Mouse (Mus musculus) central nervous system, embryonic 18 days (tissue): Measurements from ENCODE around the gene Pold4. TPM values are rescaled to one million over a fixed set of nuclear protein-coding genes. Genes with fewer than 3 reads are reported as not detected.

Experiments used
- polyA plus RNA-seq: library from polyadenylated mRNA; depleted of rRNA; stranded (reverse); fragments of >200 nt; gene quantifications from 2 replicates; pipeline ENCODE4 v1.2.3, GENCODE M21; 2012; rRNA removed

Gene Pold4
- 29.7 and 31.3 TPM in 2 replicates for polyA plus RNA-seq

DNA sequence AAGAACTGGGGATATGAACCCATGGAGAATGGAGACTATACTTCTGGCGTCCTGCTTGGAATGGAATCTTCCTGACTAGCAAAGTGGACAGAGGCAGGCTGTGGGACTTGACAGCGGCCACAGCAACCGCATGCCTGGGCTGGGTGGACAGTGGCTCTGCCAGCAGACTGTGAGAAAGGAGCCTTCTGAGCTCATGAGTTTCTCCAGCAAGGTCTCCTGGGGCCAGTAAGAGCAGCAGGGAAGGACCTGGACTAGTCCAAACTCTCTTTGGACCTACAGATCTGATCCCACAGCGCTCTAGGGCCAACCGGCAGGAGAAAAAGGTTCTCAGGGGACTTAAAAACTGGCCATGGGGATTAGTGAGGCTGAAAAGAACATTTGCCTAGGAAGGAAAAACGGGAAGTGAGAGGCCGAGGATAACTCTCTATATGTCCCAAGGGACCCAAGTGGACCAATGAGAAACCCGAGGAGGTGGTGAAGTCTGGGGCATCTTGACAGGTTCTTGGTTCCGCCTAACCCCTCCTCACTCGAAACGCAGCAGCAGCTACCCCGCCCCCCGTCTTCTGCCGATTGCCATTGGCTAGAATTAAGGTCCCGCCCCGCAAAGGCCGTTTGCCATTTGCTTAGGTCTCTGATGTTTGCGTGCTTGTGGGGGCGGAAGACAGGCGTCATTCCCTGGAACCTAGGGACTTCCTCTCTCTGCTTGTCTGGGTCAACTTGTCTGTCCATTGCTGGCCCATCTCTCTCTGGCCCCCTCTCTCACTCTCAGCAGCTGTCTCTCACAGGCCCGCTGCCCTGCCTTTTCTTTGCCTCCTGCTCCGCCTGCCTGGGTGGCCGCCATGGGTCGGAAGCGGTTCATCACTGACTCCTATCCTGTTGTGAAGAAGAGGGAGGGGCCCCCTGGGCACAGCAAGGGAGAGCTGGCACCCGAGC is at the start of gene Pold4:
TSS of gene Pold4 (plus strand) at position 647 of the 933 bp plus-strand sequence.

DNA sequence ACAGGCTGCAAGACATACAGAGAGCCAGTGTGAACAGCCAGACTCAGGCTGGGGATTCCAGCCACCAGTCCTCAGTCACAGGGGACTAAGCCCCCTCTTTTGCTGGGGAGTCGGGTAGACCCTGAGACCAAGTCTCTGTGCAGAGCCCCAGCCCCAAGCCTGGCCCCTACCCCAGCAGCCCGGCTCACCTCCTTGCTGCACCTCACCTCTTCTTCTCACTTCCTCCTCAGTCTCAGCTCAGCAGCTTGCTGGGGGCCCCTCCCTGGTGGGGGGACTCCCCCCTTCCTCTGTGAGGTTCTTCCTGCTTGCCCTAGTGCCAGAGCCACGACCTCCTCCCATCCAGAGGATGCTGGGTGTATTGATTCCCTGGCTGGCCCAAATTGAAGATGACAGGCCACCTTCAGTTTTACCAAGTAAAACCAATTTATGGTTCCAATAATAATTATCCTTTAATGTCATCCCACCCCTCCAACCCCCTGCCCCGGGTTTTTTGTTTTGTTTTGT is 40.8 kb upstream of the Pold4 start, which contains the start of gene Tbc1d10c:
TSS of gene Tbc1d10c (minus strand) at position 454 of the 504 bp plus-strand sequence.

DNA sequence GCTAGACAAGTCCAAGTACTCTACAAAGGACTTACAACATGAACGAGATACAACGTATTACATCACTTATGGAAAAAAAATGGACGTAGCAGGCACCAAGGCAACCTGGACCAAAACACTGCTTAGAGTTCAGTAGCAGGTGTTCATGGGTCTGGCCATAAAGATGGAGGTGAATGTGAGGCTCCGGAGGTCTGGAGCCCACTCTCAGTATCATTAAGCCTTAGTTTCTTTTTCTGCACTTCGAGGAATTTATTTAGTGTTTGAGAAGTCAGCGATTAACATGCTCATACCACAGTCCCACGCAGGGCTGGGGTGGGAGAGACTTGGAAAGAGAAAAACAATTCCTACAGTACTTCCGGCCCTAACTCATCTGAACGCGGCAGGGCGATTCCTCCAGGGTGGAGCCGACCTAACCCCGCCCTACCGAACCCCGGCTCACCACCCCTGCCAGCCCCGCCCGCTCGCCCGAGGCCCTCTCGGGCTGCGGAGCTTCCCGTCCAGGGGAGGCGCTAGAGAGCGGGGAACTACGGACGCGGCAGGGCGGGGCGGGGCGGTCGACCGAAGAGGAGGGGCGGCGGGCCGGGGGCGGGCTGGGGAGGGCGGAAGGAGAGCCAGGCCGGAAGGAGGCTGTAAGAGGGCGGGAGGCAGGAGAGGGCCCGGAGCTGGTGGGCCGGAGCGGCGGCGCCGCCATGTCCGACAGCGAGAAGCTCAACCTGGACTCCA is 40.0 kb upstream of the Pold4 start, which contains the start of gene Ppp1ca:
TSS of gene Ppp1ca (plus strand) at position 538 of the 723 bp plus-strand sequence.

DNA sequence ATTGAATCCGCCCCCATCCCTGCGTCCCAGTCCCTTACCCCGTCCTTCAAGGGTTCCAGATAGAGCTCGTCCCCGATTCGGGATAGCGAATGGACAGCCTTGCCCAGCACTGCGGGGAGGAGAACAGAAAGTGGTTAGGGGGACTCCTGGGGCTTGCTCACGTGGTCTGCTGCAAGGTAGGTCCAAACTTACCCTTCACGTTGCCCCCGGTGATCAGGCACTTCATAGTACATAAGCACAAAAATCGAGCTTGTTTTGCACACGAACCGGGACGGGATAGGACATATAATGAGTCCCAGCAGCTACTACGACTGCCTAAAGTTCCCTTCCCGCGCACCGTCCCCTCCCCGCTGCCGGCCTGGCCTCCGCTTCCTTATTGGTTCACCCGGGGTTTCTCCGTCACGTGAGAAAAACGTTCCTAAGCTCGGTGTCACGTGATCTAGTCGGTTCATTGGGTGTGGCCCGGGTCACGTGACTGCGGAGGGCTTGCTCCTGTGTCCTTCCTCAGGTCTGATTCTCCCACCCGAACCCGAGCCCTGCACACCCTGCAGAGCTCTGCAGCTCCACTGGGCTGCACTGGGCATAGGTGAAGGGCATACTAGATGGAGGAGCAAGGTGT is 30.3 kb upstream of the Pold4 start, which contains the start of gene Rad9a:
TSS of gene Rad9a (minus strand) at position 372 of the 619 bp plus-strand sequence.

DNA sequence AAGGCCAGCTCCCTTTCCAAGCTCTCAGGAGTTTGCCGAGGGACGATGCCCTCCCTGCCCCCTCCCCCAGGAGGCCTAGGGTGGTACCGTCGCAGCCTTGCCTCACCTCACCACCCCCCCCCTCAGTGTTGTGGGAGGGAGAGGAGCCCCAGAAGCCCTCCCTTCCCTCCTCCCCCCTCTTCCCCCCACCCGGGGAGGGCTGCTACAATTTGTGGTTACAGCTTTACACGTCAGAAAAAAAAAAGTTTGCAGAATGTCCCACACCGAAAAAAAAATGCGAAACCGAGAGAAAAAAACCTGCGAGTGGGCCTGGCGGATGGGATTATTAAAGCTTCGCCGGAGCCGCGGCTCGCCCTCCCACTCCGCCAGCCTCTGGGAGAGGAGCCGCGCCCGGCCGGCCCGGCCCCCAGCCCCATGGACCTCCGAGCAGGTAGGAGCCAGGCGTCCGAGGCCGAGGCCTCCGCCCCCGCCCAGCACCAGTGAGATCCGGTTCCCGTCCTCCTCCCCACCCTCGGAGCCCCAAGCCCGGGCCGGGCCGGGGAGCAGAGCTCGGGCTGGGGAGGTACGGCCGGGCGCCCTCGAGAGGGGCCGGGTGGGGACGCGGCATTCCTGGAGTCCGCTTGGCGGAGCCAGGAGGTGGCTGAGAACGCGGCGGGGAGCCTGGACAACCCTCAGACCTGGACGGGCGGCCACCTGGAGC is 17.5 kb upstream of the Pold4 start, which contains the start of the genes Clcf1 and AC109138.7:
TSS of gene Clcf1 (plus strand) at position 168 of the 700 bp plus-strand sequence.
TSS of gene AC109138.7 (plus strand) at position 287 of the 700 bp plus-strand sequence.

DNA sequence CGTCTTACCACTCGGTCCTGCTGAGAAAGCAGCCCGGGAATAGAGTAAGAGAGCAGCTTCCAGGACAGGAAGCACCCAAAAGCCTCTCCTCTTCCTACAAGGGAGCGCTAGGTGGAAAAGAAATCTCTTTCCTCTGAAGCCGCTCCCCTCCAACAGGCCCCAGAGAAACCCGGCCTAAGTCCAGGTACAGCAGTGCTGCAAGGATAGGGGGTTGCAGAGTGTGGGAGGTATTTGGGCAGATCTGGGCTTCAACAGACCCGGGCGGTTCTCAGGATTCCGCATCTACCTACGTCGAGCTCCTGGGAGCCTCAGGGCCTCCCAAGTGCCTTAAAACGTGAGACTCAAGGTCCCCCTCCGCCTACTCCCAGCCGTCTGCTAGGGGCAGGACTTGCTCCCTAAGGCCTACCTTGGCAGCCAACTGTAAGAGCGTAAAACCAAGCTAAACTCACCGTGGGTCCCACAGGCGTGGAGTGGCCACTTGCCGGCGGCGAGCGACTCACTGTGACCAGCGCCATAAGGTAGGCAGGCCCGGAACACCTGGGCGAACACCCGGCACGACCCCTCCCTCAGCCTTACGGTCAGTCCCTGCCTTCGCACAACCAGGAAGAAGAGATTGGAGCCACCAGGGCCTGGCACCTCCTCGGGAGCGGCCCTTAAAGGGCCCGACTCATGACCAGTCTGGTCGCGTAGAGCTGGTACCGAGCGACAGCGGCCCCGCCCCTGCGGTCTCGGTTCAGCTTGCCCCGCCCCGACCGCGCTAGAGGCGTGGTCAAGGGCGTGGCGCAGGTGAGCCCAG is 37.1 kb downstream of the Pold4 start, which contains the start of gene Ssh3:
TSS of gene Ssh3 (minus strand) at position 615 of the 796 bp plus-strand sequence.

DNA sequence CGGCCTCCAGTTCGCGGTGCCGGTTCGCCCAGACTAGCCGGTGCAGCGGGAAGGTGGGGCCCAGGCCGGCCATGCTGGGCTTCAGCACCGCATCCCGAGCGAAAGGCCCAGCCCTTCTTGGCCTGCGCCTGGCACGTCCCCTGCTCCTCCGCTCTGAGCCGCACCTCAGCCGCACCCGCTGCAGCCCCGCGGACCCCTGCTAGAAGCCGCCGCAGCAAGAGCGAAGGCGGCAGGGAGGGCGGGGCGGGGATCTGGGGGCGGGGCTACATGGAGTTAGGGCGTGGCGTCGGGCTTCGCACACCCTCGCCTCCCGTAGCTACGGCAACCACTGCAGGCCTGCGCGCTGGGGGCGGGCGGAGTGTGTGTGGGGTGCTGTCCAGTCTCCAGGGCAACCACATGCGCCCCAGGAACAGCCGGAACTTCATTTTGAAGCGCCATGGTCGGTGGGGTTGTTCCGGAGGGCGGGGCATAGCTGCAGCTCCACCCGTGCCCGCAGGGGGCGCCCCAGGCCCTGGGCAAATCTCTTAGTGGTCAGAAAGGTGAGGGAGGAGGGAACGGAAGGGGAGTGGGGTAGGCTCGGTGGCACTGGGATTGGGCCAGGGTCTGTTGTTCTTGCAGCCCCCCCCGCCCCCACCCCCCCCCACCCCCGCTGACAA is 51.3 kb downstream of the Pold4 start, which contains the start of gene Ankrd13d:
TSS of gene Ankrd13d (minus strand) at position 240 of the 656 bp plus-strand sequence.

Other genes with a start within 250 kb of the Pold4 start
- gene Acy3, start 245.3 kb upstream of the Pold4 start, polyA plus RNA-seq, result 2.5 and 3.3 TPM in 2 replicates
- 0.04 and 0.07 TPM in 2 replicates for gene Tbx10, start 239.1 kb upstream of the Pold4 start, polyA plus RNA-seq
- gene Nudt8, start 231.3 kb upstream of the Pold4 start, polyA plus RNA-seq, result 10.6 and 16.8 TPM in 2 replicates
- gene Gm49405, start 231.3 kb upstream of the Pold4 start, polyA plus RNA-seq, result 8.0 and 9.6 TPM in 2 replicates
- 25.8 and 27.8 TPM in 2 replicates for gene Doc2g, start 228.6 kb upstream of the Pold4 start, polyA plus RNA-seq
- gene Ndufv1, start 219.1 kb upstream of the Pold4 start, polyA plus RNA-seq, result 204 and 205 TPM in 2 replicates
- gene Gstp1, start 193.9 kb upstream of the Pold4 start, polyA plus RNA-seq, result 361 and 368 TPM in 2 replicates
- gene Gstp2, start 185.9 kb upstream of the Pold4 start, polyA plus RNA-seq, result 3.1 and 10.4 TPM in 2 replicates
- gene Gstp3, start 172.3 kb upstream of the Pold4 start, polyA plus RNA-seq, result not detected in 2 replicates
- gene Cabp2, start 150.3 kb upstream of the Pold4 start, polyA plus RNA-seq, result 0.25 TPM in 1 of 2 replicates, not detected in the other
- gene Cdk2ap2, start 134.7 kb upstream of the Pold4 start, polyA plus RNA-seq, result 61.3 and 62.9 TPM in 2 replicates
- 217 and 226 TPM in 2 replicates for gene Pitpnm1, start 131.9 kb upstream of the Pold4 start, polyA plus RNA-seq
- 116 and 124 TPM in 2 replicates for gene Aip, start 106.0 kb upstream of the Pold4 start, polyA plus RNA-seq
- gene Gpr152, start 92.1 kb upstream of the Pold4 start, polyA plus RNA-seq, result 0.03 and 0.06 TPM in 2 replicates
- 0.08 and 0.12 TPM in 2 replicates for gene Cabp4, start 87.9 kb upstream of the Pold4 start, polyA plus RNA-seq
- gene Coro1b, start 83.3 kb upstream of the Pold4 start, polyA plus RNA-seq, result 261 and 276 TPM in 2 replicates
- gene Ptprcap, start 78.3 kb upstream of the Pold4 start, polyA plus RNA-seq, result 1.1 and 1.3 TPM in 2 replicates
- gene Rps6kb2, start 68.5 kb upstream of the Pold4 start, polyA plus RNA-seq, result 60.8 and 68.3 TPM in 2 replicates
- 4.6 and 4.9 TPM in 2 replicates for gene Carns1, start 56.4 kb upstream of the Pold4 start, polyA plus RNA-seq
- gene Tbc1d10c, start 40.6 kb upstream of the Pold4 start, polyA plus RNA-seq, result 1.7 and 2.6 TPM in 2 replicates
- 380 and 382 TPM in 2 replicates for gene Ppp1ca, start 39.8 kb upstream of the Pold4 start, polyA plus RNA-seq
- gene Rad9a, start 30.2 kb upstream of the Pold4 start, polyA plus RNA-seq, result 30.2 and 30.5 TPM in 2 replicates
- 3.0 and 3.1 TPM in 2 replicates for gene Clcf1, start 17.7 kb upstream of the Pold4 start, polyA plus RNA-seq
- gene AC109138.7, start 17.5 kb upstream of the Pold4 start, polyA plus RNA-seq, result not detected in 2 replicates
- gene Ssh3, start 37.3 kb downstream of the Pold4 start, polyA plus RNA-seq, result 75.1 and 87.8 TPM in 2 replicates
- gene Ankrd13d, start 51.2 kb downstream of the Pold4 start, polyA plus RNA-seq, result 85.6 and 86.4 TPM in 2 replicates
- 118 and 127 TPM in 2 replicates for gene Grk2, start 74.3 kb downstream of the Pold4 start, polyA plus RNA-seq
- 66.0 and 69.0 TPM in 2 replicates for gene Kdm2a, start 166.4 kb downstream of the Pold4 start, polyA plus RNA-seq
- 2.9 and 3.9 TPM in 2 replicates for gene Rhod, start 207.5 kb downstream of the Pold4 start, polyA plus RNA-seq
- 3.8 and 4.3 TPM in 2 replicates for gene Syt12, start 245.5 kb downstream of the Pold4 start, polyA plus RNA-seq